Mouse (Mus musculus) c-Kit-positive CD71-positive TER-119-negative erythroid progenitor cells, embryonic 14.5 days (primary cell): ENCODE results near the gene Ckap5.

Source experiments
- DNase-seq: peaks from one replicate; pipeline ENCODE4 v3.0.0-alpha.2; 2013; ENCODE audit warnings: low read depth

Ckap5 gene

GRCm38 (mm10) chr2:91628171-91628570 lies 101.6 kb downstream of the Ckap5 start:
- DNase-seq: no peak

DNA sequence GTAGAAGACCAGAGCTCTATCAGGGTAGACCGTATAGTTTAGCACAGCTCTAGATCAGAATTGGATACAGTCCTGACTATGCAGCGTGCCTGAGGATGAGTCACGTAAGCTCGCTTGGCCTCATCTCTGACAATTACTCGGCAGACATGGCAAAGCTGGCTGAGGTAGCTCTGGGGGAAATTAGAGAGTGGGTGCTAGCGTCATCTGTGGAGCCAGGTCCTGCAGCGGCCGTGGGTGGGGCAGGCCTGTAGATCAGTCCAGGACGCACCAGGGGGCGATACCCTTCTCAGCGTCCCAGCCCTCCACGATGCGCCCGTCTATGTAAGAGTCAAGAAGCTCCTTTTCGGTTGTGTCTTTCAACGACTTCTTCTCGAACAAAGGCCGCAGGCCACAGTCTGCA lies 103.1 kb downstream of the Ckap5 start:
- DNase-seq: no peak

DNA sequence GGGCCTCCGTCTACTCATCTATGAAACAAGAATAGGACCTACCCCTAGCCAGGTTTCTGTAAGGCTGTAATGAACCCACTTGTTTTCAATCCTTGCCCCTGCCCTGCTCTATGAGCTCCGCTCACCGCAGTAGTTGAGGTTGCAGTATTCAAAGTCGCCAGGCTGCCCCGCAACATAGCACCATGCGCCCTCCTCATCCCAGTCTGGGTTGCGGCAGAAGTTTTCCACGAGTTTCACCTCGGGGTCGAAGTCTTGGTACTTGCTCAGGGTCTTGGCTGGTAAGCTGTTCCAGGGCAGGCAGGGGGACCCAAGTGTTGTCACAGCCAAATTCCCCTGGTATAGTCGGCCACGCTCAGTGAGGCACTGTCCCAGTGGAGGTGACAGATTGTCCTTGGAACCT lies 103.8 kb downstream of the Ckap5 start:
- no peak for DNase-seq

DNA sequence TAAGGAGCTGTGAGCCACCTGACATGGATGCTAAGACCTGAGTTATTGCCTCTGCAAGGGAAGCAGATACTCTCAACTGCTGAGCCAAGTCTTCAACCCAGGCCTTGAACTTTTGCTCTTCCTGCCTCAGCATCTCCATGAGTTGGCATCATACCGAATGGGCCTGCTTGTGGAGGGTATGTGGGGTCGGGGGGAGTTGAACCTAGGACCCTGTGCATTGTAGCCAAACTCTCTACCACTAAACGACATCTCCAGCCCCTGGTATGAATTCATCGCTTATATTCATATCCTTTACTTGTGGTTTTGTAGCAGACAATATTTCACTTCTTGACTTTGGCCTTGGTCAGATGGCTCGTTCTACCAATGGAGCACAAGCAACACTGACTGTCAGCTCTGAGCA lies 105.3 kb downstream of the Ckap5 start:
- DNase-seq: no peak

- DNase-seq: no peak
These were observed 105.8 kb downstream of the Ckap5 start for GRCm38 (mm10) chr2:91632316-91632715.

GRCm38 (mm10) chr2:91633334-91633977 lies 106.9 kb downstream of the Ckap5 start:
- DNase-seq: no peak

- peak; percentile 67 for DNase-seq
These were observed 108.3 kb downstream of the Ckap5 start for GRCm38 (mm10) chr2:91634841-91635240.

DNA sequence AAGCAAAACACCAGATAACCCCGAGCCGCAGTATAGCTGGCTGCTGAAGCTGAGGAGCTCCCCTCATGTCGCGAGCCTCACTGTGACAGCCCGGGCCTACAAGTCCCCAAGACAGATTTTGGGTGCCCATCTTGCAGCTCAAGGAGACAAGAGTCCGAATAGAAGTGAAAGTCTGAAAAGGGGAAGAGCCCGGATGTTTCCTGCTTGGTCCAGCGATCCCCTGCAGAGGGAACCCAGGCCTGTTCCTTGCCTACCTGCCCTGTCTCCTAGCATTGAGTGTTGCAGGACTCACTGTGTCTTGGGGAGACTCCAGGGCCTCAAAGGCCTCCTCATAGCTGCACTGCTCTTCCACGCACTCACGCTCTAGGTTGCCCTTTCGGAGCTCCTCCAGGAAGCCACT lies 108.9 kb downstream of the Ckap5 start:
- DNase-seq: no peak

DNA sequence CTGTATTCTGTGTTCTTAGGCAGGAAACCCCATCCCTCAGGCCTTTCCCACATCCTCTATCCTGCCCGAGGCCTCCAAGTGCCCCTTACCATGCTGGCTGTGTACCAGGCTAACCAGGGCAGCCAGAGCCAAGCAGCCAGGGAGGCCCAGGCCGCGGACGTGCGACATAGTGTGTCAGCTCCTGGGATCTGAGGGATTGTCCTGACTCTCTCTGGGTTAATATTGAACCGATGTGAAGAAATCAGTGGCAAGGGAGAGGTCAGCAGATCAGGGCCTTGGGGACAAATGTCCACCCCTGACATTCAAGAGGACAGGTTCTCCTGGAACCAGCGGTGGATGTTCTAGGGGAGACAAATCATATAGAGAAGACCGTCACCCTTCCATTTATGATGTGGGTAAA lies 109.7 kb downstream of the Ckap5 start, which contains the start of gene F2:
Gene F2, minus strand, starts transcription at position 186 of the 400 bp plus-strand sequence.
- no peak for DNase-seq

GRCm38 (mm10) chr2:91636727-91637338 lies 110.3 kb downstream of the Ckap5 start:
- DNase-seq: no peak

- DNase-seq: no peak
These were observed 112.4 kb downstream of the Ckap5 start for GRCm38 (mm10) chr2:91638931-91639330.

GRCm38 (mm10) chr2:91642825-91643415 lies 116.4 kb downstream of the Ckap5 start:
- no peak for DNase-seq

- DNase-seq: no peak
These were observed 117.5 kb downstream of the Ckap5 start for GRCm38 (mm10) chr2:91644021-91644420.

DNA sequence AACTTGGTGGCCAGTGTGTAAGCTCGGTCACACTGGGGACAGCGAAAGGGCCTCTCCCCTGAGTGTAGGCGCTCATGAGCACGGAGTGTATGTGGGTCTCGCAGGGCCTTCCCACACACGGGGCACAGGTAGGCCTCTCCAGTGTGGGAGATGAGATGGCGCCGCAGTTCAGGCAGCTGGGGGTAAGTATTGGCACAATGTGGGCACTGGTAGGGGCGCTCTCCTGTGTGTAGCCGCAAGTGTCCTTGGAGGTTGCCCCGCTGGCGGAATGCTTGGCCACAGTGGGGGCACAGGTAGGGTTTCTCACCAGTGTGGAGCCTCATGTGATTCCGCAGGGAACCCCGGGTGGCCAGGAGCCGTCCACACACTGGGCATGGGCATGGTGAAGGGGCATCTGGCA lies 118.8 kb downstream of the Ckap5 start:
- no peak for DNase-seq

DNA sequence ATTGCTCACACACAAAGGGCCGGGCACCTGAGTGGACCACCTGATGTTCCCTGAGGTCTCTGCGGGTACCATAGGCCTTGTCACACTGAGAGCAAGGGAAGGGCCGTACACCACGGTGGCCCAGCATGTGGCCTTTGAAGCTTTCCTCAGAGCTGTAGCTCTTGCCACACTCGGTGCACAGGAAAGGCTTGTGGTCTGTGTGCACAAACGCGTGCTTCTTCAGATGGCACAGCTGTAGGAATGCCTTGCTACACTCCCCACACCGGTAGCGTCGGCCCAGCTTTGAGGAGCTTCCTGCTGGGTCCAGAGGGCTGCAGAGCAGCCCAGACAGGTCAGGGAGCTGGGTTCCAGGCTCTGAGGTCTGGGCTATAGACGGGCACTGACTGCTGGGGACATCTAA lies 119.2 kb downstream of the Ckap5 start:
- no peak for DNase-seq

DNA sequence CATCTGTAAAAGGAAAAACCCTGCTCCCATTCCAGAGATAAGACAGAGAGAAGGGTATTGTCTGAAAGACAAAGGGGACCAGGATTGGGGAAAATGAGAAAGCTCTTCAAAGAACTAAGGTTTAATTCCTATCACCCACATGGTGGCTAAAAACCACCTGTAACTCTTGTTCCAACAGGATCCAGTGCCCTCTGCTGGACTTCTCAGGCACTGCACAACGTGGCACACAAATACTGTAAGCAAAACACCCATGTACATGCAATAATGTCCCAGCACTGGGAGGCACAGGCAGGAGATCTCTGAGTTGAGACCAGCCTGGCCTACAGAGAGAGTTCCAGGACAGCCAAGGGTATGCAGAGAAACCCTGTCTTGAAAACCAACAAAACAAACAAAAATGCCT lies 120.2 kb downstream of the Ckap5 start:
- no peak for DNase-seq

GRCm38 (mm10) chr2:91649152-91649551 lies 122.6 kb downstream of the Ckap5 start:
- no peak for DNase-seq

DNA sequence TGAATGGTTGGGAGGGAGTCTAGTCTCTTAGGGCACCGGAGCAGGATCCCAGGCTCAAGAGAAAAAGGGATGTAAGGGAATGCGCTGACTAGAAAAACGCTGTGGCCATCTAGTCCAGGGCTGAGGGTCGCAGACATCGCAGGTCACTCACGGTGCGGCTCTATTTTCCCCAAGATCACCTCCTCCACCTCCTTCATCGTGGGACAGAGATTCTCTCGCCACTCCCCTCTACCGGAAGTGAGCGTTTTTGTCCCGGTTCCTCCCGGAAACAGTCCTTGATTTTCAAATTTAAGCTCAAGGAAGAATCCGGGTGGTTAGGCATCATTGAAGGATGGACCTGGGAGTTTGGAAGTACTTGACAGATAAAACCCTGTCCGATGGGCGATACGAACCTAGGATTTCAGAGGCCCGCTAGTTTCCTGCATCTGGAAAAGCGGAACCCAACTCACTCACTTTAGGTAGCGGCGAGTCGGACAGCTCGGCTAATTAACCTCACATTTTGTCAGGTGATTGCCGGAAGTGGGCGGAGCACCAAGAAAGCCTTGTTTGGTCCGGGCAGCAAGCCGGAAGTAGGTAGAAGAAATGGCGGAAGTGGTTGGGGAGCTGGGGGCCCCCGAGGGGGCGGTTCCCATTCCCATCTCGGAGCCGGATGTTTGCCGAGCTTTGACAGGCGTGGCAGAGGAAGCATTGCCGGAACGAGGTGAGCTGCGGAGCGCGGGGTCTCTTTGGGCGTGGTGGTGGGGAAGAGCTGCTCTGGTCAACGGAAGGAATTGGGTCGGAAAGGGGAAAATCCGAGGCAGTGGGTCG lies 123.2 kb downstream of the Ckap5 start, which contains the start of the genes Zfp408 and Arhgap1:
Gene Zfp408, minus strand, starts transcription at position 239 of the 807 bp plus-strand sequence.
Gene Arhgap1, plus strand, starts transcription at position 308 of the 807 bp plus-strand sequence.
- peak; percentile 99 for DNase-seq

DNA sequence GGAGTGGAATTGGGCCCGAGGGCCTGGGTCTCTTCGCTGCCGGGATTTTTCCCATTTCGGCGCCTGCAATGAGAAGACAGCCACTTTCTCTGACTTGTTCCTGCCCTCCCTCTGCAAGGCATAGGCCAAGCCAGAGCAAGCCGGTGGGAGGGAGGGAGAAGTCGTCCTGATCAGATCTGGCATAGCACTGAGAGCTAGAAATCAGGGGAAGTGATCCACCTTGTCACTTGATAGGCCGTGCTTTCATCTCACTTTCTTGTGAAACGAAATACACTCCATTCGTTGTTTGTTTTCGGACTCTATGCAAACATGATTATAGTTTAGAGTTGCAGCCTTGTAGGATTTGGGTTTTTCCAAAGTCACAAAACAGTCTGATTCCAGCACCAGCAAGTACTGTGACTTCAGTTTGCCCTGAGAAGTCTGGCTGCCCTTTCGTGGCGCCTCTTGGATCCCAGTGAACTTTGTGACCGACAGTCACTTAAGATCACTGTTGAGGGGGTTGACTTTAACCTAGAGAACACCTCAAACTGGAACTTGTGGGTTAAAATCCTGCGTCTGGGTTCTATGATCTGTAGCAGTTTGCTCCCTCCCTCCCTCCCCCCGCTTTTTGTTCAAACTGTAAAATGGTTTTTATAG lies 123.9 kb downstream of the Ckap5 start:
- no peak for DNase-seq

DNA sequence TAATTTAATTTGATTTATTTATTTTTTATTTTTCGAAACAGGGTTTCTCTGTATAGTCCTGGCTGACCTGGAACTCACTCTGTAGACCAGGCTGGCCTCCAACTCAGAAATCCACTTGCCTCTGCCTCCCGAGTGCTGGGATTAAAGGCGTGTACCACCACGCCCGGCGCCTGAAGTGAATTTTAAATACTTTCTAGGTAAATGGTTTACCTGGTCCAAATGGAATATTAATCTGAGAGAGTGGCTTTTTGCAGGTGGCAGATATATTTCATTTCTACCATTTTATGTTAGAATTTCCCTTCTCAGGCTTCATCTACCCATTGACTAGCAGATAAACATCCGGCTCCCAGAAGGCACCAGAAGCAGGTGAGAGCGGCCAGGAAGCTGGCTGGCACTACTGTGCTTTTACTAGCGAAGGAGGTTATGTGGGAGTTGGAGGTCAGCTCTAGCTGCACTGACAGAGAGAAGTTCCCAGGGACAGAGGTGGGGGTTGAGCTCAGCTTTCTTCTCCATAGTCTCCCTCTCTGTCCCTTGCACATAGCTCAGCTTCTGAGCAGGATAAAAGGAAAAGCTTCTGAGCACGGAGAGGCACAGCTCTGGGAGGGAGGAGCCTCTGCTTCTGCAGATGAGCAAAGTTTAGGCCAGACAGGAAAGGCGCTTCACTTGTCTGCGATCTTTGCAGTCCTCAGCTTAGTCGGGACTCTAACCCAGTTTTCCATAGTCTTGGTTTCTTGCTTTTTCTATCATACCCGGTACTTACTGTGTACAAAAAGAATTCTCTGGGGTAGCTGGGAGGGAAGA lies 125.1 kb downstream of the Ckap5 start:
- no peak for DNase-seq

DNA sequence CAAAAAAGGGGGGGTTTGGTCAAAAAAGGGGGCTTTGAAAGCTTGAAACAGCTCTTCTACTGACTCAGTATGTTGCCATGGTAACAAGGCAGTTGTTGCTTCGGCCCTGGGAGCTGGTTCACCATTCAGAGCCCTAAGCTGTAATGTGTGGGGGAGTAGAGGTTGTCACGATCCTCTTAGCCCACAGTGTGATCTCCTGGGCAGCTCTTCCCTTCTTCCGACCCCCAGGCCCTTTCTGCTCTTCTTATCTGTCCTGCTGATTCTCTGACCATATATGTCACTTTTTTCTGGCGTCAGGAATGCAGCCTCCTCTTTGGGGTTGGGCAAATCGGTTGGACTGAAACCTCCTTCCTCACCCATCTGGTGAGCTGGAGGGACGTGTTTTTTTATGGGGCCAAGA lies 126.3 kb downstream of the Ckap5 start:
- no peak for DNase-seq
